Mouse (Mus musculus) mesoderm, embryonic 11.5 days (tissue): ENCODE results near the gene Fstl3.

Source experiments
- DNase-seq: peaks from one replicate; pipeline ENCODE4 v3.0.0-alpha.2; 2012; ENCODE audit warnings: low read depth, low spot score

Gene Fstl3

DNA sequence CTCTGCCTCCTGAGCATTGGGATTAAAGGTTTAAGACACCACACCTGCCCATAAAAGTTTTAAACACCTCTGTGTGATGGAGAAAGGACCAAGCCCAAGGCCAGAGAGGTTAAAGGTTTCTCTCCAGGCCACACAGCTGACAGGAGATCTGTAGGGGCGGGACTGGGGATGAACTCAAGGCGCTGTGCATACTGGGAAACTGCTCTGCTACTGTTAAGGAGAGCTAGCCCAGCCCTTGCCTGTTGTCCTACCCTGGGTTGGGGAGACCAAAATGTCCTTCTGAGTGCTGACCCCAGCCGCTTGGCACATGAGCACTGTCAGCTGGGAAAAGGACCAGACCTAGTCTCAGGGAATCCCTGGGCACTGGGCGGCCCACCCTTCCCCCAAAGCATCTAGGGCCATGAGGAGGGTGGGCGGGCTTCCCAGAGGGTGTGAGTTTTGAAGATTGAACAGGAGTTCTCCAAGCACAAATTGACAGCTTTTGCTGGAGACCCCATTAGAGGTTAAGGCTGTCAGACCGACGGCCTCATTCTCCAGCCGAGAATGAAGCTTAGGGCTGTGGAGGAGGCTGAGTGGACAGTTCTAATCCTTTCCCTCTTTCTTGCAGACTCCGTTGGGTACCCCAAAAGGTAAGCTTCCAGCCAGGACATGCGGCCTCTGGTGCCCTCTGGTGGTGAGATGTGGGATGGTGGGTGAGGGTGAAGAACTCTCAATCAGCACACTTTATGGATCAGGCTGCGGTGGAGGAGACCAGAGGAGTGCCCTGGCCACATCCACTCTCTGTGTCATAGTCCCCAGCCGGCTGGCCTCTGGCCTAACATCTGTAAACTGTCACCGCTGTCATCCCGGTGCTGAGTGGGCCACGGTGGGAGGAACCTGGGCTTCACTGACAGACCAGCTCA, 34.9 kb downstream of the Fstl3 start:
- peak; percentile 83 for DNase-seq

DNA sequence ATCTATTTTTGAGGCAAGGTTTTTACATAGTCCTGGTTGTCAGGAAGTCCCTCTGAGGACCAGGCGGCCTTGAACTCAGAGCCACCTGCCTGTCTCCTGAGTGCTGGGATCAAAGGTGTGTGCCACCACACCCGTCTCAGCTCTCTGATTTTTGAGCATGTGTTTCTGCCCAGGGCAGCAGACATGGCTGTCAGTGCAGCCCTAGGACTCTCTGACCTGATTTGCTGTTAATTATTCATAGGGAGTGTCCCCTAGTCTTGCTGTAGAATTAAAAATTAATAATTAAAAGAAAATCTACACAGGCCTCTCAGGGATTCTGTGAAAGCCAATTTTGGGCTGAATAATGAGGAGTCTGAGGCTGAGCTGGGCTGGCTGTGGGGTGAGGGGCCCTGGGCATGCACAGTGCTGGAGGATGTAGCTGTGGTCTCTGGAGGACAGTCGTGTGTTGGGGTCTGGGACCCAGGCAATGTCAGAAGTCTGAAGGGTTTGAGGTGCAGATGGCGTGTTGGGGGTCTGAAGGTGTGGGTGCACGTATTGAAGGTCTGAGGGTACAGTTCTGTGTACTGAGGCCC, 37.3 kb downstream of the Fstl3 start:
- no peak for DNase-seq

DNA sequence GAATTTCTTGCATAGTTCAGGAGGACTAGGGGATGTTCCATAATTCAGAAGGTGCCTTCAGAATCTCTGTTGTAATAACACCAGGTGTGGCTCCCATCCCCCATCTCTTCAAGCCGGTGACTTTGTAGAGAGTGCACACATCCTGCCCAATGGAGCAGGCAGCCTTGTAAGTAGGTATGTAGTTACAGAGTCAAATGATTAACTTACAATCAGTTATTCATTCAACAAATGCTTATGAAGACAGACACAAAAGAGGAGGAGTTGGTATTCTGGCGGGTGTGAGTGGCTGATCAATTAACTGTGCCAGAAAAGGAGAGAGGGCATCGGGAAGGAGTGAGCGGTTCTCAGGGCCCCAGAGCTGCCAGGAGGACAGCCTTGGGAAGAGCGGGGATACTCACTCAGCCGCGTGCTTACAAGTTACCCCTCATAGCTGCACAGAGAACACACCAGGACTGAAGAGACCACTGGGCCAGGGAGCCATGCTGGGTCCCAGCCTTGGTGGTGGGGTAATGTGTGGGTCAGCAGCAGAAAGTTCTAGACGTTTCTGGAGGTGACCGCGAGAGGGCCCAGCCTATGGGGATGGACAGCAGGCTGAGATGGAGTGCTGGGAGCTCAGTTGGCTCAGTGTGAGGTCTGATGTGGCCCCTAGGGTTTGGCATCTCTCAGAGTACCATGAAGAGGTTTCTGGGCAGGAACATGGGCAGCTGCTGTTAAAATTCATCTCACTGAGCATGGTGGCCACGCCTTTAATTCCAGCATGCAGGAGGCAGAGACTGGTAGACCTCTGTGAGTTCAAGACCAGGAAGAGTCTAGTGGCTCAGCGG, 38.8 kb downstream of the Fstl3 start:
- DNase-seq: no peak

DNA sequence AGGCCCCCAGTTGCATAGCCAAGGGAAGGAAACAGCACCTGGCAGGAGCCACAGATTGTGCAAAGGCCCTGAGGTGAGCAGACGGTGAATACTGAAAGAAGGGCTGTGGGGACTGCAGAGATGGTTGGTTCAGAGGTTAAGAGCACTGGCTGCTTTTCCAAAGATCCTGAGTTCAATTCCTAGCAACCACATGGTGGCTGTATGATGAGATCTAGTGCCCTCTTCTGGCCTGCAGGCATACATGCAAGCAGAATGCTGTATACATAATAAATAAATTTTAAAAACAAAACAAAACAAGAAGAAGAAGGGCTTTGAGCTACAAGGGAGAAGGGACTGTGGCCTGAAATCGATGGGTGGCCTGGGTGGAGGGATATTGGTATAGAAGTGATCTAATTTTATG, 40.0 kb downstream of the Fstl3 start:
- DNase-seq: no peak

DNA sequence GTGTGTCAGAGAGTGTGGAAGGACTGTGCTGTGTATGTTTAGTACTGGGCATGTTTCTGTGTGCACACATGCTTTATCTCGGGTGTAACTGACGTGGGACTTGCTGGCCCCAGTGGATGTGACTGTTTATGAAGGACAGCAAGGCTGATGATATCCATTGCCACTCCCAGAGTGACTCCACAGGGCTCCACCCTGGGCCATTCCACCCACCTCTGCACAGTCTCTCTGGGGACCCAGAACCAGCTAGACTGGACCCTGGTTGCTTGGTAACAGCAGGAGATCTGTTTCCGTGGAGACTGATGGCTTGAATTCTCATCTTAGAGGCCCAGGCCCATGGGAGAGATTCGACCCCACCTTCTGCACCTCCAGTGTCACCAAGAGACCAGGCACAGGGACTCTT, 41.2 kb downstream of the Fstl3 start:
- no peak for DNase-seq

- DNase-seq: no peak
Measured at GRCm38 (mm10) chr10:79819606-79820005, 42.5 kb downstream of the Fstl3 start.

GRCm38 (mm10) chr10:79820277-79820676, 43.2 kb downstream of the Fstl3 start:
- DNase-seq: no peak

DNA sequence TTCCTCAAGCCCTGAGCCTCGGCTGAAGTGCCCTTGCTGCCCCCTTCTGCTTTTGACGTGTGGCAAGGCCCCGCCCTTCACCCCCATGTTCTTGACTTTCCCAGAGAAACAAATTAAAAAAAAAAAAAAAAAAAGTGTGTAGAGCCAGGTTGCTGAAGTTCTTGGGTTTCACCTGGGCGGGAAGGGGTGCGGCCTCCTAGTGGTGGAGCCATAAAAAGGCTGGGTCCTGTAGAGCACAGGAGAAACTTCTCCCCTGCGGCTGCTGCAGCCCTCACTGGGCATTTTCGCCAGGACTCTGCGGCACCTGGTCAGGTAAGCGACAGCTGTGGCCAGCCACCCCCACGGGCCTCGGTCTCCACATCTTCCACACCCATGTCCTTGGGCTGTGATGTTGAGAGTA, 43.7 kb downstream of the Fstl3 start, which contains the start of gene Misp:
Gene Misp, plus strand, starts transcription at position 208 of the 400 bp plus-strand sequence.
- no peak for DNase-seq

DNA sequence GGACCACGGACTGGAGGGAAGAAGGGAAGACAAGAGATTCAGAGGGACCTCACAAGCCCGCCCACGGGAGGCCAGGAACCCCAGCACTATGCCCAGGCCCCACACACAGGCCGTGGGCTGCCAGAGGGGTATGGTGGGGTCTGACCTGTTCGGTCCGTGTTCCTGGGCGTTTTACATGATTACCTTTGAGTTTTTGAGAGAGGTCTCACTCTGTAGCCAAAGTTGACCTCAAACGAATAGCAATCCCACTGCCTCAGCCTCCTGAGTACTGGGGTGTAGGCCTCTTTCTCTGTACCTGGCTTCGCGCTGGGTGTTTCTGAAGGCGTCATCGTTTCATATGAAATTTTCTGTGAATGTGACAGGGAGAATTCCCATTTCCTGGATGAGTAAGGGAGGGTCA, 44.7 kb downstream of the Fstl3 start:
- no peak for DNase-seq

DNA sequence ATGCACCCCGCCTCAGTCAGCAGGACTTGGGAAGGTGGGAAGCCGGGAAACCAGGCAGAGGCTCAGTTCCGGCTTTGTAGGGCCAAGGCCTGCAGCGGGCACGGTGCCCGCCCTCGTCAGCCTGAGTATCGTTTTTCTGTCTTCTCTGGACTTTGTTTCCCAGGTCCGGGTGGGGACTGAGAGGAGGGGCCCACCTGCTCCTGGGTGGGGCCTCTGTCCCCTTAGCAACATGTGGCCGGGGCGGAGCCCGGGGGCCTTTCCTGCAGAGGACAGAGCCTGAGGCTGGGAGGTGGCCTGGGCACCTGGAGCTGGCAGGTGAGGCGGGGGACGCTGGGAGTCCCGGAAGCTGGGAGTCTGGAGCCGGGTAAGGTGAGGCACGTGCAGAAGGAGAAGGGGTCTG, 45.3 kb downstream of the Fstl3 start:
- no peak for DNase-seq

DNA sequence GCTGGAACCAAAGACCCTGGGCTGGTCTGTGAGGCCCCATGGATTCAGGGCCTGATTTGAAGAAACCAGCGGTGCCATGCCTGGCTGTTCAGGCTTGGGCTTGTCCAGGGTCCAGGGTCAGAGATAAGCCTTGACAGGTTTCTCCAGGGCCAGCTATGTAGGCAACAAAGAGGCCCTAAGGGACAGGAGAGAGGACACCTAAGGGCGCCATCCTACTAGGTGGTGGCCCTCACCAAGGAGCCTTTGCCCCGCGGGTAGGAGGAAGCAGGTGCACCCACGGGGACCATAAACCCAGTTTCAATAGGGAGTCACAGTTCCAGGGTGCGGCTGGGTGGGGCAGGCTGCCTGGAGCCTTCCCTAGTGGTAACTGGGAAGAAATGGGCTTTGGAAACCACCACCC, 45.9 kb downstream of the Fstl3 start:
- DNase-seq: no peak

DNA sequence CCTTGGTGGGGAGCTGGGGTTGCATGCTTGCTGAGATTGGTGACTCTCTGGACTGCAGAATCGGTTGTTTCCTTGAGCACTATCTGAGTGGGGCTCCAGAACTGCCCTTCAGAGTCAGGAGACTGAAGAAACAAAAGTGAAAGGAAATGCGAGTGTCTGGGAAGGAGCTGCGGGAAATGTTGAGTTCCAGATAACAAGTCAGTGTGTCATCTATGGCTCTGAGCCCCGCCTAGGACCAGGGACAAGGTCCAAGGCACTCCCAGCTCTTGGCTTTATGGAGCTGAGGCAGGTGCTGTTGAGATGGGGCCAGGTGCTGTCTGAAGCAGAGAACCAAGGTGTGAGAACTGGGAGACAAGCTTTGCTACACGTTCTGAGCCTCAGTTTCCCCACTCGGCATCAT, 47.3 kb downstream of the Fstl3 start:
- DNase-seq: no peak

GRCm38 (mm10) chr10:79831583-79831982, 54.5 kb downstream of the Fstl3 start:
- no peak for DNase-seq
